Mouse (Mus musculus) small intestine, adult 10 weeks (tissue): ENCODE results near the gene Btbd35f23. TPM values are rescaled to one million over a fixed set of nuclear protein-coding genes. Genes with fewer than 3 reads are reported as not detected.

Source experiments
- polyA plus RNA-seq: library from polyadenylated mRNA; stranded (reverse); fragments of 350-450 nt; fragmentation: Illumina TruSeq; extraction: RNeasy Lipid Tissue Mini Kit (QIAGEN cat#74804); gene quantifications from one replicate; pipeline ENCODE4 v1.2.3, GENCODE M21; 2014; ENCODE audit warnings: low replicate concordance

The Btbd35f23 gene
- not detected for polyA plus RNA-seq

DNA sequence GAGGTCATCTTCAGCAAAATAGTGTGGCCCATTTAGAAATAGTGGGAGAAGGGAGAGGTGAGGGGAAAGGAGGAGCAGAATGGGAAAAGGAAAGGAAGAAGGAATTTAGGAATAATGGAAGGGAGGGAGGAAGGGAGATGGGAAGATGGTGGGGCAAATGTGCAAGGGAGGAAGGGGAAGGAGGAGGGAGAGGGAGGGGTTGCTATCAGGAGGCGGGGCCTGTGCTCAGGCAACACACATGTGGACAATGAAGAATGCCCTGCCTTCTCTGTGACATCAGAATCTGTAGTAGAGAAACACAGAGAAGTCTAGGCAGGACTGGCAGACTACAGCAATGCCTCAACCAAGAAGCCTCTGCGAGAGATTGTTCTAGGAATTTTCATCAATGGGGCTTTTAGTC, at the start of gene Btbd35f23:
TSS of gene Btbd35f23 (plus strand) at position 301 of the 400 bp plus-strand sequence.

Other genes starting within 250 kb of the Btbd35f23 start
- not detected for gene Btbd35f24, start 119.0 kb downstream of the Btbd35f23 start, polyA plus RNA-seq